Mouse (Mus musculus) neutrophil, adult 5-6 weeks (primary cell): ENCODE data around the gene Nfx1. TPM values are rescaled to one million over a fixed set of nuclear protein-coding genes. Genes with fewer than 3 reads are reported as not detected.

Experiments
- ATAC-seq: fragments of 151-379, 151-347 bp; 2 replicates; pipeline ENCODE4 v1.8.0; 2017; ENCODE audit warnings: mild to moderate bottlenecking, moderate TSS enrichment; ENCODE audit not compliant: insufficient number of reproducible peaks, poor library complexity, low FRiP score, severe bottlenecking; ENCODE audit errors: extremely low read depth
- total RNA-seq: library from RNA; stranded (forward); fragments of 200-1000 nt; gene quantifications from 2 replicates; pipeline ENCODE4 v1.2.3, GENCODE M21; 2017

Nfx1 gene
- total RNA-seq, 1 experiment from 2014 or later, result 110 TPM

DNA sequence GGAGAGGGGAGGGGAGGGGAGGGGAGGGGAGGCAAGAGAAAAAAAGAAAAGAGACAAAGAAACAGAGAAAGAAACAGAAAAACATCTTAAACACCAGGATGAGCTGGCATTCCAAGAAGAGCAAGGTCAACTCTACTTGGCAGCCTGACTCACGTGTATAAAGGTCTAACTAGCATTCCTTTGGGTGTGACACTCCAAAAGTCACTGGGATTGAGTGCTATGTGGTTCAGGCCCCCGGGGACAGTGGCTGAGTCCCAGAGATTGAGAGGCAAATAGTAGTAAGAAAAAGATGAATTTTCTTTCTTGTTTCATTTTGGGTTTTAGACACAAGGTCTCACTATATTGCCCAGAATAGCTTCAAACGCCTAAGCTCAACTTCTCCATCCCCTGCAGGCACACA is 67.2 kb downstream of the Nfx1 start:
- ATAC-seq, result no peak

DNA sequence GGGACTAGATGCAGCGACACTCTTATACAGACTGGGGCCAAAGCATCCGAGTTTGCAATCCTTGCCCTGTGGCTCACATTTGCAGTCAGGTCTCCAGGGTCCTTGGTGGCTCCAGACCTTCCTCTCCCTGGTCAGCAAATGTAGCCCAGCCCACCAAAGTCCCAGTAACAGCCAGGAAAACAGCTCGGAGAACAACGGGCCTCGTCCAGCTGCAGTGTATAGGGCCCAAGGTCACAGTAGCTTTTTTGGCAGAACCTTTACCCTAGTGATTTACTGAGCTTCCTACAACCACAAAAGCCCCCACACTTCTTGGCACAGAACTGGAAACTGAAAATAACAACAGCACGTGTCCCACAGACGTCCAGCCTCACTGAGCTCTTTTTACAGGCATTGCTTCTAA is 70.3 kb downstream of the Nfx1 start:
- ATAC-seq, result no peak

DNA sequence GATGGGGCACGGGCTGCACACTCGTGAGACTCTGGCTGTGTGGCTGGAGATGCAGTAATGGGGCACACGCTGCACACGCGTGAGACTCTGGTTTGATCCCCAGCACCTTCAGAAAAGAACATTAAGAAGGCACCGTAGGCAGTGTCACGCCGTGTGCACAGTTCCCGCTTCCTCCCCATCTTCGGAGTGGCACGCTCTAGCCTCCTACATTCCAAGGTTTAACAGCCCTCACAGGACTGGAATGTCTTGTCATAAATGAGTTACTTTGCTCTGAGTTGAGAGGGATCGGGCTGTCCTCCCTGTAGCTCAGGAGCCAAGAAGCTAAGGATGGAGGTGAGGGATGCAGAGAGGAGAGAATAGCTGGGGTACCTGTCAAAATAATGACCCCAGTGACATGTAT is 72.2 kb downstream of the Nfx1 start:
- no peak for ATAC-seq

DNA sequence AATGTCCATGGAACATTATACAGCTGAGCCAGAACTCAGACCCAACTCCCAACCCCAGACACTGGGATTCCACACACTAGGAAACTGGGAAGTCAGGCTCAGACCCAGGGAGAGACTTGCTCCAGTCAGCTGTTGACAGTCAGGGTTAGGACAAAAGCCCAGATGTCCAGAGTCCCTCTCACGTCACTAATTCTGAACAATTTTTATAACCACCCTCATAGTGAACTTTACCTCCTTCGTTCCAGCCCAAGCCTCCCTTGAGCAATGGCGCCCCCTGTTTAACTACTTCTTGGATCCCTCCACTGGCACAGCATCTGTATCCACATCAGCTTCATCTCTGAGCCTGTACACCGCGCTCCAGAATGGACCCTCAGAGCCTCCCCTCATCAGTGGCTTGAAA is 73.3 kb downstream of the Nfx1 start:
- no peak for ATAC-seq

DNA sequence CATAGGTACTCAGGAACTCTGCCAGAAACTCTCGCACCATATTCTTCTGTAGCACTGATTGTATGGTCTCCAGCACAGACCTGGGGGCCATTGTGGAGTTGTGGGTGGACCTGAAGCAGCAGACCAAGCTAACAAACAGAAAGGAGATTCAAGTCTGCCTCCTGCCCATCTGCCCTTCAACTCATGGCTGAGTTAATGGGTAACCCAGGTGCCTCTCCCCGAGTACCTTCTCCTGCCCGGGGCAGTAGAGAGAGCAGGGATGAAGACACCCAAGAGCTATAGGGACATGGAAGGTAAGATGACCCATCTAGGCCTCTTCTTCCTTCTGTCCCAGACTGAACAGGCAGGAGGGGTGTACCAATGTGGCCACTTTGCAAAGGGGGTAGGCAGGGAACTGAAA is 74.6 kb downstream of the Nfx1 start:
- ATAC-seq, result no peak

DNA sequence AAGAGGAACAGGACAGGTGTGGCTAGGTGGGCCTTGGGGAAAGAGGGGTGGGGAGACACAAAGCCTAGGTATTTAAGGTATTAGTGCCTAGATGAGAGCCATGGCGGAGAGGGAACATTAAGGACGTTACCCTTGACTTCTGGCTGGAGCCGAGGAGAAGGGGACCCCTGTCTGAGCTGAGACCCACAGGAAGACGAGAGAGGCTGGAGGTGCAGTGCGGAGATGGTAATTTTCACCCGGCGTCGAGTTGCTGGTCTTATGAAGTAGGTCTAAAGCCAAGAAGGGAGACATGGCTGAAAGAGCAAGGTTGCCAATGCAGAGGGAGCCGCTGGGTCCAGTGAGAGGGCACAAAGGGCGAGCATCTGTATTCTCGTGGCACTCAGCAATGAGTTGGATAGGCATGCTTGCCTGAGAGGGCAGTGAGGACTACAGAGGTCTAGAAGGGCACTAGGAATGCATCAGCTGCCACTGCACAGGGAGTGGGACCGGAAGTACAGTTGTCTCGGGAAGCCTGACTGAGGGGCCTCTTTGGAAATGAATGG is 75.6 kb downstream of the Nfx1 start:
- ATAC-seq, result no peak

DNA sequence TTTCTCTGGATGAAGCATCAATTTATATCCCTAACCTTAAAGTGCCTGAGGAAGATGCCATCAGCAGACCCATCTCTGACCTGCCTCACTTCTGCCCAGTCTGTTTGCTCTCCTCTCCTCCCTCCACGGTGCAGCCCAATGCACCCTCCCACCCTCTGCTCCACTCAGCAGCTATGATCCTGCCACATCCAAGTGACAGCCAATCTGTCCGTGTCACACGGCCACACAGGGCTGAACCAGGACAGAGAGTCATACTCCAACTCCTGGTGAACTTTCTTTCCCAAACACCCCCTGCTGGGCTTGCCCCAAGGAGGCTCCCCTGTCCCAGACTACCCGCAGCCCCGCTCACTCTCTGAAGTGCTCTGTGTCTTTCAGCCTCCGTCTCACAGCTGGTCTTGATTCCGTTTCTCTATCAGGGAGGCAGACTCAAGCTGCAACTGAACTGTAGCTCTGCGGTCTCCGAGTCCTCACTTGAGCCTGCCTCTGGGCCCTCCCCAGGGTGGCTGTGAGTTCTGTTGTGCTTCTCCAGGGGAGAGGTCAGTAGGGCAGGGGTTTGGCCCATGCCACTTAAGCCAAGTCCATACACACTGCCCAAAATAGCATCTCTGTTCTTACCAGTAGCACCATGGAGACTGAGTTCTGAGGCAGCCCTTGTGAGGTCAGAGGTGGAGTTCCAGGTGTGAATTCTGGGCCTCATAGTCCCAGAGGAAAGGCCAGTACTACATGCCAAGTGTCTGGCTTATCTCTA is 77.0 kb downstream of the Nfx1 start, which contains the start of gene Aqp7:
Aqp7 (minus strand) TSS at position 616 of the 748 bp plus-strand sequence.
- ATAC-seq, result no peak

DNA sequence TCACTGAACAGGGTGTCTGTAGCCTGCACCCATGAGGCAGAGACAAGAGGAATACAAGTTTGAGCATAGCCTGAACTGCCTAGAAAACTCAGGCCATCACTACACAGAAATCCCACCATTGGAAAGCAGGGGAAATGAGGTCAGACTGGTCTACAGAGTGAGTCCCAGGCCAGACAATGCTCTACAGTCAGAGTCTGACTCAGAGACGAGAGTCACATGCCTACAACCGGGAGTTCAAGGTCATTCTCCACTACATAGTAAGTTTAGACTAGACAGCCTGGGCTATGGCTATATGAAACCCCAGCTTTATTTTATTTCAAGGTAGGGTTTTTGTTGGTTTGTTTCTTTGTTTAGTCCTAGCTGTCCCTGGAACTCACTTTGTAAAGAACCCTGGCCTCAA is 78.2 kb downstream of the Nfx1 start:
- ATAC-seq, result no peak

DNA sequence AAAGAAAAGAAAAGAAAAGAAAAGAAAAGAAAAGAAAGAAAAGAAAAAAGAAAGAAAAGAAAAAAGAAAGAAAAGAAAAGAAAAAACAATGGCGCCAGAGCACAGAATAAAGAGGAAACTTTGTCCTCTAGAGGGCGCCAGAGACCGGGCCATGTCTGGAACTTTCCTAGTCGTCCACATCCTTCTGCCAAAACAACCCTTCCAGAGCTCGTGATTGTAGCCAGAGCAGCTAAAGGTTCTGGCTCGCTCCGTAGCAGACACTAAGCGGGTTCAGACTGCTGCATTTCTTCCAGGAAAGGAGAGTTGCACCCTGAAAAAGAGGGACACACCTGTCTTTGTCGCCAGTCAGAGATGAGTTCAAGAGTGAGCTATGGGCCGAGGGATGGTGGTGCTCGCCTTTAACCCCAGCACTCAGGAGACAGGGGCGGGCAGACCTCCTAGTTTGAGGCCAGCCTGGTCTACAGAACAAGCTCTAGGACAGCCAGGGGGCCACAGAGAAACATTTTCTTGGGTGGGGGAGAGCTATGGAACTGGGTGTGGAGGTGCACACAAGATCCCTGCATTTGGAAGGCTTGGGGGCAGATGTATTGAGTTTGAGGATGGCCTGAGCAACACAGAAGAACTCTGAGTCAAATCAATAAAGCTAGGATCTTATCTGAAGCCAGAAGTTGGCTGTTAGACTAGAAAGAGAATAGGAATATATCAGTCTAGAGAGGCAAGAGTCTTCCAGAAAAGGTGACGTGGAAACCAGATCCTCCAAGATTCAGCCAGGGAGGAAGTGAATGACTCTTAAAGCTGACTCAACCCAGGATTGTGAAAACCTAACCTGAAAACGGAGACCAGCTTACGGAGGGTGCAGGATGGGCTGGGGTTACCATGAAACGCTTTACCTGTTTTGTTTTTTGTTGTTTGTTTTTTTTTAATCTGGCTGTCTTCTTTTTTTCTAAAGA is 80.3 kb downstream of the Nfx1 start:
- ATAC-seq, result 0 out of 2 replicates have a peak, but pooled peaks have one; percentile 31

DNA sequence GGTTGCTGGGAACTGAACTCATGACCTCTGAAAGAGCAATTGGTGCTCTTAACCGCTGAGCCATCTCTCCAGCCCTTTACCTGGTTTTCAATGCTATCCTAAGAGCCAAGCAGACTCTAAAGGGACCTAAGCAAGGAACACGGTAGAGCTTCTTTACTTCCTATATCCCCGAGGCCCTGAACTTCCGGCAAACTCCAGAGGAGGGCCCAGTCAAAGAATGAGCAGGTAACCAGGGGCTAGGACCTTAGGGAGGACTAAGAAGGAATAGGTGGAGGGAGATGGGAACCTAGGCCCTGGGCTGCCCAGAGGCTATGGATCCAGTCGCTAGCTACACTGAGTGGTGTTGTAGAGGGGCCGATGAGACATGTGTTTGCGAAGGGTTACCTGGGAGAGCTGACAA is 81.1 kb downstream of the Nfx1 start:
- ATAC-seq, result no peak

DNA sequence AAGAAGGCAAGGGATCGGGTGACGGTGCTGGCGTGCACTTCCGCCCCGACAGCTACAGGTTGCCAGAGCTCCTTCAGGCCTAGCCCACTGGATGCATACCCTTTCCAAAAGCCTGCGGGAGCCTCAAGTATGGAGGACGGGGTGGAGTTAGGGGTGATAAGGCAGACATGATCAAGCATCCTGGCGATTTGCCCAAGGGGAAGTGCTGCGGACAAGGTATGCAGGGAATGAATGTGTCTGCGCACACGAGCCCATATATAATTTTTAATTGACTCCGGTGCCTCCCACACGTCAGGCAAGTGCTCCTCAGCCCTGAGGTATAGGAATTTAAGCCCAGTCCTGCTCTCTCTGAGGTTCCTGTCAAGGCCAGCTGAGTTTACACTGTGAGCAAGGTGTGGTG is 84.4 kb downstream of the Nfx1 start:
- ATAC-seq, result no peak

DNA sequence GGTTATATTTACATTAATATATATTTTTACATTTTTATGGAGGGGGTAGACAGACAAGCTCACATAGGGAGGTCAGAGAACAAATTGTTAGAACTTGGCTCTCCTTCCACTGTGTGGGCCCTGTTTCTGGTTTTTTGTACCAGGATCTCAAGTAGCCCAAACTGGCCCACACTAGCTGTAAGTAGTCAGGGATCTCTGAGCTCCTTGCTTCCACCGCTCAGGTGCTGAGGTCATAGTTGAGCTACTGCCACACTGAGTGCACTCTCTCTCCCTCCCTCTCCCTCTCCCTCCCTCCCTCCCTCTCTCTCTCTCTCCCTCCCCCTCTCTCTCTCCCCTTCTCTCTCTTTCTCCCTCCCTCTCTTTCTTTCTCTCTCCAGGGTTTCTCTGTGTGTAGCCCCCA is 85.5 kb downstream of the Nfx1 start:
- no peak for ATAC-seq

DNA sequence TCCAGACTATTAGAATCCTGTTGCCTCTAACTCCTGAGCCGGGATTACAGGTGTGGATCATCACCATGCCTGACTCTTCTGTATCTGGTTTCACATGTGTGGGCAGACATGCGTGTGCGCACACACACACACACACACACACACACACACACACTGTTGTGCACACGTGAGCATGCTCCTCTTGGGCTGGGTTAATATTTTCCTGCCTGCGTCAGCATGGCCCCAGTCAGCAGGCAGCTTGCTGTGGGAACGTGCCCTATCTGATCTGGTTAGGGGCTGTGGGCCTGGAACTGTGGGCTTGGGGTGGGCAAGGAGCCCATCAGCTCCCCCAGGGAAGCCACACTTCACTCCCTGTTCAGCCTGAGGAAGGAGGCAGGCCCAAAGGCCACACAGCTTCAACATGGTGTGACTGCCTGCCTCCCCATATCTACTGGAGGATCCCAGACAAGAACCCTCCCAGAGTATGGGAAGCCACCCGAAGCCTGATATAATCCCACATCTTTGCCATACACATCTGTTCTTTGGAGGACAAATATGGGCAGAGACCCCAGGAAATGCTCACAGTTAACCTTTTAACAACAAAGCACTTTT is 86.1 kb downstream of the Nfx1 start:
- ATAC-seq, result no peak

DNA sequence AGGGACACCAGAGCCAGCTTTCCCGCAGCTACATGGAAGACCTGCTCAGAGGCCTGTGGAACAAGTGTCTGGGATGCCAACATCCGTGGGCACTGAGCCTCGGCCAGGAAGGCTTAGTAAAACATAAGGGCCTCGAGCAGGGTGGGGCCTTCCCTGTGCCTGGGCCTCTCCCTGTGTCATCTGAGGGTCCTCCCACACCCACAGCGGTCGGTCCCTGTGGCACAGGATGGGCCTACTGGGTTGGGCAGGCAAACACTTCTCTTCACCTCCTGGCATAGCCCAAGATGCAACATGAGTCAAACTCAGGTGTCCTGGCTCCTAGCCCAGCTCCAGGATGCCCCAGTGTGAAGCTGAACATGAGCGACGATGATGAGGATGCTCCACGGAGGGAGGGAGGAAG is 86.7 kb downstream of the Nfx1 start:
- no peak for ATAC-seq

DNA sequence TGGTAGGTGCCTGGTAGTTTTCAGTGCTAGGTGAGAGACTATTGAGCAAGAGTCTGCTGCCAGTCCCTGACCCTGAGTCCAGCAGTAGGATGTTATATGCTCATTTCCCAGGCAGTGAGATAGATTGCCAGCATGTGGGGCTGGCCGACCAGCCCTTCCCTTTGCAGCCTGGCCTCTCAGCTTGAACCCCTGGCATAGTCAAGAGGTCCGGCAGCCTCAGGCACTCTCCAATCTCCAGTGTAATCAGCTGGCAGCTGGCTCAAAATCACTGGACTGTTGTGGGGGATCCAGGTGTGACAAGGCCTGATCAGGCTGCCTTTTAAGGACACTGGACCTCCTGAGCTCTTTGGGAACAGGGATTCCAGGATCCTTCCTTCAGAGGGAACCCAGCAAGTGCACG is 92.6 kb downstream of the Nfx1 start:
- ATAC-seq, result no peak

DNA sequence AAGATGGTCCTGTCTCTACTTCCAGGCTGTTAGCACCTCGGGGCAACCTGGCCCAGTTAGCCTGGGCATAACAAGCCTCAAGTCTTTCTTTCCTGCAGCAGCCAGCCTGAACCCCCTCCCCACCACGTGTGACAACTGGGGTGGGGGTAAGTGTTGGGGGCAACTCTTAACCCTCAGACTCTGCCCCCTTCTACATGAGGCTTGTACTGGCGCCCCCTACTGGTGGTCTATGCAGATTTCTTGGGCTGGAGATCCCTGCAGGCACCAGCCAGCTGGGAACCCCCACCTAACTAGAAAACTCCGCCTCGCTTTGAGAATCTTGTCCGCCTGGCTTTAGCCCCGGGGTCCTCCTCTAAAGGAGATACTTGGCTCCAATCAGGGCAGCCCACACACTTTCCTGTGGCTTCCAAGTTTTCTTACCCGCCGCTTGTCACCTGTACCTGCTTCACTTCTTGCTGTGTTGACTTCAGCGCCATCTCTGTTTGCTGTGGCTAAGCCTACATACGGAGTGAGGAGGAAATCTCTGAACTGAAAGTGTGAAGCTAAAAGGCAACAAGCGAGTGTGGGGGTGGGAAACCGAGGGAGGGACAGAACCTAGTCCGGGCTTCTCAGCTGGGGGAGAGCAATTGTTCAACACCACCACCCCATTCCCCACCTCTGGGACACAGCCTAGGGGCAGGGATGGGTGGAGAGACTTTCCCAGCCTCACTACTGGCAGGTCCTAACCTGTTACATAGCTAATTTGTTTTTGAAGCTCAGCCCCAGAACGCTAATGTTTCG is 93.4 kb downstream of the Nfx1 start:
- ATAC-seq, result no peak

DNA sequence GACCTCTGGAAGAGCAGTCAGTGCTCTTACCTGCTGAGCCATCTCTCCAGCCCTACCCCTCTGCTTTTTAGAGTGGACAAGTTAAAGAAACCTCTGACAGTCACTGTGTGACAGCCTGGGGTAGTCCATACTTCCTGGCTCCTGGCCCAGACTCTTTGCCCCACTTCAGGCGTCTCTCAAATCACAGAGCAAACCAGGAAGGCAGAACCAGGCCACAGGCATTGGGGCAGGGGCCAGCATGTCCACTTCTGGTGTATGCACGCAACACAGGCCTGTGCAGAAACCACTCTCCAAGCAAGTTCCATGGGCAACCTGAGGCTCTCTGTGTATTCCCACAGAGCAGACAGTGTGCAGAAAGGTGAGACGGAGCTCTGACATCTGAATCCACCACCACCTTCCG is 94.5 kb downstream of the Nfx1 start:
- no peak for ATAC-seq

DNA sequence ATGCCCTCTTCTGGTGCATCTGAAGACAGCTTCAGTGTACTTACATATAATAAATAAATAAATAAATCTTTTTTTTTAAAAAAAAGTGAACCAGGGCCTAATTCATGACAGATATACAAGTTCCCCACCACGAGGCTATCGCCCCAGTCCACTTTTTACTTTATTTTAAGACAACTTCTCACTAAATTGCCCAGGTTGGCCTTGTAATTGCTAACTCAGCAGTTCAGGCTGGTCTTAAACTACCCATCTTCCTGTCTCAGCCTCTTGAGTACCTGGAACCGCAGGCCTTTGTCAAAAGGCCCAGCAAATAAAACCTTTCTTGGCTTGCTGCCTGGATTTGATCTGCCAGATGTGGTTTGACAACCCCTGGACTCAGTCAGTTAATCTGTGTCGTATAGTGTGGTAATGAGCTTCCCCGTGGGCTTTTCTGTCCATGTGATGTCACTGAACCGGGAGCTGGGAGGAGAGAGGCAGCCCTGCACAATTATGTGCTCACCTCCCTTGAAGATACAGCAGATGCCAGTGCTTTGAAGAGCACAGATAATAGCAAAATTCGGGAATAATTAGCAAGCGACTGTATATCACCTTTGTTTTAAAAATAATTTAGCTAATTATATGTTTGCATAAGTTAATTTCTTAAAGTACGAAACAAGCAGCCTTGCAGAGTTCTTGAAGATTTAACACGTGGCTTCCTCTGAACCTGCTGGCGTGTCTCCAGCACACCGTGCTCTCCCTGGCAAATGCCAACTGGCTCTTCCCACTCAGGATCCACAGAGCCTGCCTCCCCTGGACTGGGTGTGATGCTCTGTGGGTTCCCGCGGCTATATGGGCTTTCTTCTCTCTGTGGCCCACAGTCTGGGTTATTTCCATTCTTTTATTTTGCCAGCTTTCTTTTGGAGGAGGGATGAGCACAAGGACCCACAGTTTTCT is 101.1 kb downstream of the Nfx1 start:
- no peak for ATAC-seq
